Mouse (Mus musculus): ENCODE measurements around the gene Mta2.
"Not testable (repeated sequence)": the region's sequence is repeated elsewhere in the genome, so short reads cannot be mapped to it uniquely, and the experiment has no call there.

Gene Mta2

GRCm38 (mm10) chr19:8967893-8968292 lies 26.2 kb downstream of the Mta2 start:
- no peak for DNase-seq

GRCm38 (mm10) chr19:8972491-8972890 lies 30.8 kb downstream of the Mta2 start:
- DNase-seq, result not testable (repeated sequence)

GRCm38 (mm10) chr19:8974638-8975037 lies 33.0 kb downstream of the Mta2 start:
- no peak for DNase-seq

GRCm38 (mm10) chr19:8975491-8975890 lies 33.8 kb downstream of the Mta2 start:
- no peak for DNase-seq

GRCm38 (mm10) chr19:8976535-8976934 lies 34.9 kb downstream of the Mta2 start:
- peak; percentile 47 for DNase-seq

GRCm38 (mm10) chr19:8980771-8981170 lies 39.1 kb downstream of the Mta2 start:
- DNase-seq, result no peak

GRCm38 (mm10) chr19:8981450-8982168 lies 39.9 kb downstream of the Mta2 start:
- DNase-seq, result no peak

GRCm38 (mm10) chr19:8982303-8983149 lies 40.9 kb downstream of the Mta2 start:
- DNase-seq, result no peak

GRCm38 (mm10) chr19:8983150-8983650 lies 41.5 kb downstream of the Mta2 start:
- DNase-seq, result no peak

GRCm38 (mm10) chr19:8984255-8984868 lies 42.7 kb downstream of the Mta2 start:
- DNase-seq, result peak; percentile 58

- DNase-seq, result no peak
Measured at GRCm38 (mm10) chr19:8985891-8986290, 44.2 kb downstream of the Mta2 start.

GRCm38 (mm10) chr19:8987816-8988215 lies 46.1 kb downstream of the Mta2 start:
- no peak for DNase-seq

- no peak for DNase-seq
Measured at GRCm38 (mm10) chr19:8988346-8989065, 46.8 kb downstream of the Mta2 start.

- DNase-seq, result peak; percentile 25
Measured at GRCm38 (mm10) chr19:8989066-8989566, 47.4 kb downstream of the Mta2 start, which contains the start of gene Ahnak. Gene Ahnak (plus strand): TSS chr19:8989284.

GRCm38 (mm10) chr19:8989567-8990431 lies 48.1 kb downstream of the Mta2 start:
- DNase-seq, result peak; percentile 67

- no peak for DNase-seq
Measured at GRCm38 (mm10) chr19:8990432-8991102, 48.9 kb downstream of the Mta2 start.

- DNase-seq, result no peak
Measured at GRCm38 (mm10) chr19:8991245-8991870, 49.7 kb downstream of the Mta2 start.

GRCm38 (mm10) chr19:8991871-8992735 lies 50.4 kb downstream of the Mta2 start:
- no peak for DNase-seq
